Mouse (Mus musculus): ENCODE measurements at regions not wholly inside any gene's neighbourhood (a gene's known extent, or its start where the extent isn't known, plus 50 kb on each side); places are given as distances from the start of the nearest gene placed in this dataset.

DNA sequence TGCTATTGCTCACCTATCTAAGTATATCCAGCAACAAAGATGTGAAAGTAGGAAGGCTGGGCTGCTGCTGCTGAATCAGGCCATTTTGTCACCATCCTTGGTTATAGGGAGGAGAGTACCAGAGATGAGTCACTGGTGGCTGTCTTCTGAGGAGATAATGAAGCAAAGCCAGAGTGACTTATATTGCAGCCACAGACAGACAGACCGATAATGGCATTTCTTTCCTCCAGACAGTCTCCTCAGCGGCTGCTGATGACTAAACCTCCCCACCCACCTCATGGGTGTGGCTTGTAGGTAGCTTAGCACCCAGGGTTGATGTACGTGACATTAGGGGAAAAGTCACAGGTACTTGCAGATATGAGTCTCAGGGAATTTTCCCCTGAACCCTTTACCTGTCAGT lies 136.1 kb upstream of the Jun start:
- DNase-seq: no peak

DNA sequence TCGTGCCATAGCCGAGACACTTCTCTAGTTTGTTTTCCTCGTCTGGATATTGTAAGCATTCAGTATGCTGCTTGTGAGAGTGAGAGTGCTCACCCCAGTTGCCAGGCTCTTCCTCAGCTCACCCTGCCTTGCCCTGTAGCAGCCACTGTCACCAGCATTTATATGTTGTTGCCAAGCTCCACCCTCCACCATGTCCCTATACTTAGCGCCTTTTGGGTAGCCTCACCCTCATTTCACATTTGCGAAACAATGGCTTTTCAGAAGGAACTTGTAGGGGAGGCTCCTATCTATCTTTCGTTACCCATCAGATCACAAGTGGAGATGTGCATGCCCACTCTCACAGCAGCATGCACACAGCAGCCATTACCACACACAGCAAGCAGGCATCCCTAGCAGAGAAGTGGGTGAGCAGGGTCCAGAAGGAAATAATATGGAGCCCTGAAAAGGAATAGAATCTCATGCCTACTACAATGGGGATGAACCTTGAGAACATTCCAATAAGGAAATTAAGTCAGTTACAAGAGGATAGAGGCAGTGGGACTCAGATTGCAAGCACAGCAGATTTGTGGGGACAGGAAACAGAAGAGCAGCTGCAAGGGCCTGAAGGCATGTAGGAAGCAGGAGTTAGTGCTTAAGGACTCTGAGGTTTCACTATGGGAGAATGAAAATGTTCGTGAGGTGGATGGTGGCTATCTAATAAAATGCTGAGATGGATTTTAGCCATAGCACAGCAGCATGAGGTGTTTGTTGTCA lies 139.8 kb upstream of the Jun start:
- no peak for DNase-seq

DNA sequence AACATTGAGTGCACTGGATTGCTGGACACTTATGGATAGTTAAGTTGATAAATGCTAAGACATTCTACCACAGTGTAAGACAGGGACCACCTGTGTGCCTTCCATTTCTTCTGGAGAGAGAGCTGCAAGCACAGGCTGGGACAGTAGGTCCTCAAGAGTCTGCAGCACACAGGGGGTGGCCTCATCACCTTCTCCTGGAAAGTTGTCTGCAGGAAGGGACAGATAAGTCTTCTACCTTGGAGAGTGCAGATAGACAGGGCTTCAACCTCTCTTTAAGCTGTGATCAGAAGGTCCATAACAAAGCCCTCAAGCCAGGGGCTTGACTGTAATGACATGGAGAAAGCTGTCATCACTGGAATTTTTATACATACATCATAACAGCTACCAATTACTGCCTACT lies 140.5 kb upstream of the Jun start:
- DNase-seq: no peak

DNA sequence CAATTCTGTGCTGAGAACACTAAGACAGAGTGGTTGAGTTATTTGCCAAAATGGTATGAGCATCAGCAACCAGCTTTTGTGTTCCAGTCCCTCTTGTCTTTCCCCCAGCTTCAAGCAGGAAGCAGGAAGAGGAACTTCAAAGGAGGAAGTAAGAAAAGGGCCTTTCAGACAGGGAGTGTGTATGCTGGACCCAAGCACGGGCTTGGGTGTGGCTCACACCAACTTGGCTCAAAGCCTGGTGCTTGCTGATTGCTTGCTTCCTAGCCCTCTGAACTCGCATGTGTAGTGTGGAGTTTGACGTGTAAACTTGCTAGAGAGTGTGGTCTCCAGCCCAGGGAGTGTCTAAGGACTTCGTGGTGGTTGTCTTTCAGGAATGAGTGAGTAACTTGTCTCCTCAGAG lies 141.0 kb upstream of the Jun start:
- DNase-seq: no peak

DNA sequence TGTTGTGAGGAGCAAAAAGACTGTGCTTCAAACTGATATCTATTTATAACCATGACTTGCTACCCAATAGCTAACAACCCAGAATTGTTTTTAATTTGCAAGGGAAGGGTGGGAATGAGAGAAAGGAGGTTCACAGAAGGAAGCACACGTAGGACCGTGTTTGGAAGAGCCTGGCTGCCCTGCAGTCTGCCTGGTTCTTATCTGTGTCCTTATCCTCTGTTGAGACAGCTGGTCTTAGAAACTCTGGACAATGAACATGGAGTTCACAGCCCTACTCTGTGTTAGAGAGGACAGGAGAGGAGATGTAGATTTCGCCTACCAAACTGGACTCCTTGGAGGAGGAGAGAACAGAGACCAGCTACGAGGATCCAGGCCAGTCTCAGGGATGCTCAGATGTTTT lies 141.5 kb upstream of the Jun start:
- DNase-seq: no peak

DNA sequence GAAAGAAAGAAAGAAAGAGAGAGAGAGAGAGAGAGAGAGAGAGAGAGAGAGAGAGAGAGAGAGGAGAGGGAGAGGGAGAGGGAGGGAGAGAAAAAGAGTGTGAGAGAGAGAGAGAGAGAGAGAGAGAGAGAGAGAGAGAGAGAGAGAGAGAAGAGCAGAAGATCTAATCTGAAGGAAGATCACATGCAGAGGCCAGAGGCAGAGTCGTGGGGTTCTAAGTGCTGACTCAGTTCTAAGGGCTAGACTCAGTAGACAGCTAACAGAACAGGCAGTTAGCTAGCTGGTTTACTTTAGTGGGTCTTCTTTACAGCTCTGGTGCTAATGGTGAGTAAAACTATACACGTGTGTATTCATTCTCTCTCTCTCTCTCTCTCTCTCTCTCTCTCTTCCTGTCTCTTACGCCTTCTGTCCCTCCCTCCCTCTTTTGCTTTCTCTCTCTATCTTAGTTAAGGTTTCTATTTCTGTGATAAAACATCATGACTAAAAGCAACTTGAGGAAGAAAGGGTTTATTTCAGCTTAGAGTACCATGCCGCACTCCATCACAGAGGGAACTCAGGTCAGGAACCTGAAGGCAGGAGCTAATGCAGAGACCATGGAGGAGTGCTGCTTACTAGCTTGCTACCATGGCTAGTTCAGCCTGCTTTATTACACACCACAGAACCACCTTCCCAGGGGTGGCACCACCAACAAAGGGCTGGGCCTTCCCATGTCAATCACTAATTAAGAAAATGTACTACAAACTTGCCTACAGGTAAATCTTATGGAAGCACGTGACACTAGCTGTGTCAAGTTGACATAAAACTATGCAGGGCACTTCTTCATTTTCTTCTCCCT lies 142.8 kb upstream of the Jun start:
- DNase-seq: no peak

DNA sequence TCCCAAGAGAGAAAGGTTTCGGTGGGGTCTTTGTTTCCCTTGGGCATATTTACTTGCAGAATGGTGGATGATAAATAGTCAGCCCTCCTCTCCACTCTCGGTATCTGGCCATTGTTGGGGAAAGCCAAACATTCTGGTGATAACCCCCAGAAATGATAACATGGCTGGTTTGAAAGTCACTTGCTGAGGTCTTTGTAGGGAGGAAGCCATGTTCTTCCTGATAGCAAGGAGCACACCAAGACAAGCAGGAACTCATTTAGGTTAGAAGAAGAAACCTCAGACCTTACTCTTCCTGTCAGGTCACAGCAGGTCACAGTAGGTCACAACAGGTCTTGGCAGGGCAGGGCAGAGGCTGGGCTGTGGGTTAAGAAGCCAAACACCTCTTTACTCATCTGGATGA lies 144.1 kb upstream of the Jun start:
- DNase-seq: no peak

DNA sequence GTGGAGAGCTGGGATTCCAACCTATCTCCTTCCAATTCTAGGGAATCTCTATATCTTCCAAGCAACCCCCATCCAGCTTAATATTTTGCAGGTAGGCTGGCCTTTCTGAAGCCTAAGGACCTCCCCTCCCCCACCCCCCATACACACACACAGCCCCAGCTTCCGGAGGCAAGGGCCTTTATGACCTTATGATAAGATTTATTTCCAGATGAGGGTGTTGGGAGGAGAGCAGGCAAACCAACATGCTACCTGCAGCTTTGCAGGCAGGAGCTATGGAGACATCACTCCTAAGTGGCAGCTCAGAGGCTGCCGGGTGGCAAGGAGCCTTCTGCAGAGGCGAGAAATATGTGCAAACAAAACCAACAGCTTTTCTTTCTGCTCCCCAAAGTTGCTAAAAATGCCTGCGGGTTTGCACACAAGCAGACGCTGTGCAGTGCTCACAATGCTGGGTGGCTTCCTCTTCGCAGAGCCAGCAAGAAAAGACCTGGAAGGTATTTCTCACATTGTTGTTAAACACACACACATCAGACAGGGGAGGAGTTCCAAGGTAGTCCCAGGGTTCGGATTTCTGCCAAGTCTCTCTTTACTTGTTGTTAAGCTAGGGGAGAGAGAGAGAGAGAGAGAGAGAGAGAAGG lies 145.2 kb upstream of the Jun start:
- DNase-seq: peak; percentile 15

DNA sequence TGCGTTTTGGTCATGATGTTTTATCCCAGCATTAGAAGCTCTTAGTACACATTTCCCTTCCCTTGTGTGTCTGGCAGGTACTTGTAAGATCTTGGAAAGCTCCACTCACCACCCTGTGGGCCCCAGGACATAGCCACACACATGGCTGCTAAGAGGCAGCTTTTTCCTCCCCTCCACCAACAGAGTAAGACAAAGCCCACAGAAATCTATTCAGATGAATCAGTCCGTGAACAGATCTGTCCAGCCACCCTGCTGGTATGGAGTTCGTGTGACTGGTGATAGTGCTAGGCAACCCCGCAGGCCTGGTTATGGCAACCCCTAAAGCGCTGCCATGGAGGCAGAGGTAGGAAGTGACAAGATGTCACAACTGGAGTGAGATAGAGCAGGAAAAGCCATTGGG lies 147.4 kb upstream of the Jun start:
- DNase-seq: no peak

DNA sequence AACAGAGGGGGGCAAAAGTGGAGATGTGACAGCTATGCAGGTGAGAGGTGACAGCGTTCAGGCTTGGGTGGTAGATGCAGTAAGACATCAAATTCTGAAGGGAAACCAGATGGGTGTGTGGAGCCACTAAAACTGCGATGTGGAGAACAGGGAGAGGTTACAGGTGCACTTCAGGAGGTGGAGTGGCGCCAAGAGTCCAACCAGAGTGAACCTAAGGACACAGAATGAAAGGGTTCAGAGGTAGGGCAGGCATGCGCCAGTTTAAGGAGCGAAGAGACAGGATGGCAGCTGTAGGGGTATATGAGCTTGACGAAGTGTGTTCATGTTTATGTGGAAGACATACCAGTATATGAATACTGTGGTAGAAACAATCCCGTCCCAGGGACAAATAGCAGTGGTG lies 148.1 kb upstream of the Jun start:
- DNase-seq: no peak

DNA sequence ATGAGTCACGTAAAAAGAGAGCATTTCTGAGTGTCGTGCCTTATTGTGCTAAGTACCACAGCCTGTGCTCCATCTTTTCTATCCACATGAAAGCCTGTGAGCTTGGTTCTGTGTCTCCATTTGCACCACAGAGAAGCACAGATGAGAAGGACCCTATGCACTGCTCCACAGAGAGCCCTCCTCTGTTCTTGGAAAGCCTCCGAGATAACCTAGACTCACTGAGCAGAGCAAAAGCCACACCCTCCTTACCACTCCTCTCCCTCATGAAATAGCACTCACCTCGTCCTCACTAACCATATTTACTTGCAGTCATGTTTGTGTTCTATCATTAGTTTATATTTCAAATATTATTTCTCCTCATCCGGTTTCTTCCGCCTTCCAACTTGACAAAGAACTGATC lies 150.5 kb upstream of the Jun start:
- no peak for DNase-seq

DNA sequence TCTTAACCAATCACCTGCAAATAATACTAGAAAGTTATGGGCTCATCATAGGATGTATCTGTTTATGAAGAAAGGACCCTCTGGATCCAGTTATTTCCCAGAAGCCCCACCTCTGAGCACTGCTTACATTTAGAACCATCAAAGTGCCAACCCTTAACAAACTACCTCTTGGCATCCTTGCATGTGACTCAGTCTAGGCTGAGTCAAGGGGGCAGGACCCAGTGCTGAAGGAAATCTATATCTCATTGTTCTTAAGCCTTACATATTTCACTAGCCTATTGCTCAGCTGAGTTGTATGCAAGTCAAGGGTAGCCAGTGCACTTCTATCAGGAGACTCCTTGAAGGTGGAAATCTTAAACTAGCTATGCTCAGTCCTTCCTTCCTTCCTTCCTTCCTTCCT lies 151.6 kb upstream of the Jun start:
- no peak for DNase-seq

DNA sequence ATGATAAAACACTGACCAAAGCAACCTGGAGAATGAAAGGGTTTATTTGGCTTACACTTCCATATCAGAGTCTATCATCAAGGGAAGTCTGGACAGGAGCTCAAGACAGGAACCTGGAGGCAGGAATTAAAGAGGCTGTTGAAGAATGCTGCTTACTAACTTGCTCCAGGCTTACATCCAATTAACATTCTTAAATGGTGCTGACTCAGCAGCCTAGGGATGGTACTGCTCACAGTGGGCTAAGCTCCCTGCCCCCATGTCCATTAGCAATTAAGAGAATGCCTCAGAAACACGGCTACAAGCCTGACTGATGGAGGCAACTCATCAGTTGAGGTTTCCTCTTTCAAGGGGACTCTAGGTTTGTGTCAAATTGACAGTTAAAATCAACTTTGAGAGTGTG lies 153.3 kb upstream of the Jun start:
- no peak for DNase-seq

DNA sequence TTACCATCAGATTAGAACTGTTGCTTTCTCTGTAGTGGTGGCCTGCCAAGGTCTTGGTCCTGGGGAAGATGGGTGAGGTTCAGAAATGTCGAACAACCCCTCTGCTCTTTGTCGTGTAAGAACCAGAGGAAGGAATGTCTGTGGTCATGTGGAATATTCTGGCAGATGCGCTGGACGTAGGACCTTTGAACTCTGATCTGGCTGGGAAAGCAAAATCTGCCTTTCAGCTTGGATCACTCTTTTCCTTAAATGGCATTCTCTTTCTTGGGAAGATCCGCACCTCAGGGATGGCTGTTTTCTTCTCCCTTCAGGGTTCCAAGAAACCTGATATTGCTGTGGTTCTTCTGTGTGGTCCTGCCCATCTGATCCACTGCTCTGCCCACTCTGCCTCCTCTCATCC lies 155.8 kb upstream of the Jun start:
- DNase-seq: no peak

DNA sequence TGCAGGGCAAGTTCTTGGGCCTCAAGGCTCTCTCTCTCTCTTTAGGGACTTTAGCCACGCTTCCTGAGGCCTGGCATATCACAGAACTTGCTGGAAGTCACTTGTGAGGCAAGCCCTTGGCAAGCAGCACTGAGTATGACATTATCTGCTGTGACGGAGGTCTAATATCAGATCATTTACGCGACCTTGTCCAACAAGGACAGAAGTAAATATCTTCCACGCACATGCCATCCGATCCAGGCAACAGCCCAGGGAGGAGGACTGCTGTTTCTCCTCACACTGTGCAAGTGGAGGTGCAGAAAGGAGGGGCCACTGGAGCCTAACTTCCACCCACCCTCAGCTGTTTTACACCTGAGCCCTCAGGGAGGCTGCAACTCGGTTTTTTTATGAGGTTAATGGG lies 156.8 kb upstream of the Jun start:
- DNase-seq: no peak

DNA sequence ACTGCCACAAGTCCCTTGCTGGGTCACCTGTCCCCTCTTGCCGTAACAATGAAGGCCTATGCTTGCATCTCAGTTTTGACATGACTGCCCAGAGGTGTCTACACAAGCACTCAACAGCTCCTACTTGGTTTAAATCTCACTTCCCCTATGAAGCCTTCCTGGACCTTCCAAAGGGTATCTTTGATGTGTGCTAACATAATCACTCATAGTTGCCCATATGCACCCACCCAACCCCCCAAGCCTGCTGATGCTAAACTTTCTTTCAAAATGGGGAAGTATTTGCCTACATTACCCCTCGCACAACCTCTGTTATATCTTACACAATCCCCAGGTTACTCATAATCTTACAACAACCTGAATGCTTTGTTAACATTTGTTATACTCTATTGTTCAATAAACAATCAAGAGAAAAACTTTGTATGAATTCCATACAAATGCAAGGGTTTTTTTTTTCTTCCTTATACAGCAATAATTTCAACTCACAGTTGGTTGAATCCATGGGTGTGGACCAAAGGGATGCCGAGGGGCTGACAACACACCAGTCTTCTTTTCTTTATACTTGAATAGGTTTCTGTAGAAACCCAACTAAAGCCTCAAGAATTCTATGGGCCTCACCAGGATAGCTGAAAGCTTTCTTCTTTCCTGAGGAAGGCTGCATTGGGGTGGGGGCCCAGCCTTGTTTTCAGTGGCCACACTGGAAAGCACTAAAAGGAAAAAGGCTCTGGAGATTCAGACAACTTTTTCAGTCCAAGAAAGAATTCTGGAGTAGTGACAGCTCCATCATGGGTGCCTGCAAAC lies 157.5 kb upstream of the Jun start:
- no peak for DNase-seq

DNA sequence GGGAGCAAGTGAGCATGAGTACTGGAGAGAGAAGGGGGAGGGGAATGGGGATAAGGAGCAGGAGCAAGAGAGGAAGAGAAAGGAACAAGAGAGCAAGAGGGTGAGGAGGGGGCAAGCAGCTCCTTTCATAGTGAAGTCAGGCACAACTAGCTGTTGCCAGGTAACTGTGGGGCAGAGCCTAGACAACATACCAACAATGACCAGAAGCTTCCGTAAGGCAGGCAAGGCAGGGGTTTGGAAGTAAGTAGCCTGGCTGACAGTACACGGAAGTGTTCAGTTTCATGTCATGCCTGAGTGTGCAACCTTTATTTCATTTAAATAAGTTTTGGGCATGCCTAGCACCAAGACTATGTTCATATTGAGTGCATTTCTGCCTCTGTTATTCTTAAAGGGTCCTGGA lies 160.5 kb upstream of the Jun start:
- DNase-seq: no peak

DNA sequence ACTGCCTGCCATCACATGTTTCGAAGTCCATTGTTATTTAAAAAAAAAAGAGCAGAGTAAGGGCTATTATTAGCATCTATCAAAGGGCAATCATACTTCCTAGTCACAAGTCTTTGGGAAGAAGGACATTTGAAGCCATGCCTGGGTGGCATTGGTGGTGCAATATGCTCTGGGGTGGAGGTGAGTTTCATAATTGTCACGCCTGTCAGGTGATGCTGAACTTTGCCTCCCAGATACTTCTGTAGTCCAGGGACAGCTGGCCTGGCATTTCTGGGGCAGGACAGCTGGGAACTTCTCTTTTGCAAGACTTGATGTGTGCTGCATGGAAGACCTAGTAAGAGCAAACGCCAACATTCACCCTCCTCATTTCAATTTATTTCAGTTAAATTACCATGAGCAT lies 161.0 kb upstream of the Jun start:
- DNase-seq: no peak

DNA sequence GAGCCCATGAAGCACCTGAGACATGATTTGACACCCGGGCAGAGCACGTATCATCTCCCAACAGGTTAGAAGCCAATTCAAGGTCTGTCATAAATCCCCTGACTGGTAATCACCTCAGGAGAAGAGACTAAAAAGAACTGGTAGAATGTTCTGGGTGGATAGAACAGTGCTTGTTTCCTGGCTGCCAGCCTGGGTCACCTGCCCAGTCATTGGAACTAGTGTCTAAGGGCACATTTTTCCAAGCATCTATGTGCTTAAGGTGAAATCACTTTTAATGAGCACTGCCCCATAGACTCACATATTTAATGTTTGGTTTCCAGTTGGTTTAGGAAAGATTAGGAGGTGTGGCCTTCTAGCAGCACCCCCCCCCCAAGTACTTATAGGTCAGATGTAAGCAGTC lies 162.0 kb upstream of the Jun start:
- no peak for DNase-seq

DNA sequence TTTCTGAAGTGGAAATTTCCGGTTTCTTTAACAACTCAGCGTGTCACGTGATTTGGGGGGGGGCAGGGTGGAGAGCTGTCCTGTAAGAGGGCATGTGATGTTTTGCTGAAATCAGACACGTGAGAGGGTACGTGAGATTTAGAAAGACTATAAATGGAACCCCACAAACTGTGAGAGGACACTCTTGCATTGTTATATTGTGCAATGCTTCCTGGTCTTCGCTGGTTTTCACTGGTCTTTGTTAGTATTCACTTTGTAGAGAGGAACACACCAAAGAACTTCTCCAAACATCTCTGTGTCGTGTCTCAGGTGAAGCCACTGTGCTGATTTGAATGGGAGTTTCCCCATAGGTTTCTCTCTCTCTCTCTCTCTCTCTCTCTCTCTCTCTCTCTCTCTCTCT lies 163.2 kb upstream of the Jun start:
- DNase-seq: peak; percentile 22

DNA sequence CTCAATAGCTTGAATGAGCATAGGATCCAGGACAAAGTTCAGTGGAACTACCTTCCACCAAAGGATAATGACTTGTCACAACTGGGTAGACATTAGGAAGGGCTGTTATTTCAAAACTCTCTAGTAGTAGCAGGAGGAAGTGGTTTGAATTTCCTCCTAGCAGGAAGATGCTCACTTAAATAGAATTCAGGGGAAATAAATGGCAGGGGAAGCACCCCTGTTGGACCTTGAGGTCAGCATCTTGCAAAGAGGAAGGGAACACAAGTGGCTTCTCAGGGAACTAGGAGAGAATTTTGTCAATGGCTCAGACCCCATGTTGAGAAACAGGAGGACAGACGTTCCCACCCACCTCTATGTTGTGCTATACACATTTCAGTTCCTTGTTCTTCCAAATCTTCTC lies 178.4 kb upstream of the Jun start:
- DNase-seq: no peak

DNA sequence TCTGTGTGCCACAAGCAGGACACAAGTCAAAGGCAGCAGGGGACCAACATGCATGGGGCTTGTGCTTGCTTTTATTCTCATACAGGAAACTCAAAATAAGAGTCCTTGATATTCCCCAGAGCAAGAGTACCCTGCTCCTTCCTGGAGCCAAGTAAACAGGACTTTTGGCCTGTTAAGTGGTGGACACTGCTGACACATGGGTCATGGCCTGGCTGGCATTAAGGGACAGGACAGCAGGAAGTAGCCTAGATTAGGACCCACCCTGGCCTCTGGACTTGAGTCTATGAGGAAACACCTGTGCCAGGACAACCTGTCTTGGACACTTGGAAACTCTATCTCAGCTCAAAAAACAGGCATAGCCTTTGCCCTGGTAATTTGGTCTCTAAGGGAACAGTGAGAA lies 181.0 kb upstream of the Jun start:
- no peak for DNase-seq

DNA sequence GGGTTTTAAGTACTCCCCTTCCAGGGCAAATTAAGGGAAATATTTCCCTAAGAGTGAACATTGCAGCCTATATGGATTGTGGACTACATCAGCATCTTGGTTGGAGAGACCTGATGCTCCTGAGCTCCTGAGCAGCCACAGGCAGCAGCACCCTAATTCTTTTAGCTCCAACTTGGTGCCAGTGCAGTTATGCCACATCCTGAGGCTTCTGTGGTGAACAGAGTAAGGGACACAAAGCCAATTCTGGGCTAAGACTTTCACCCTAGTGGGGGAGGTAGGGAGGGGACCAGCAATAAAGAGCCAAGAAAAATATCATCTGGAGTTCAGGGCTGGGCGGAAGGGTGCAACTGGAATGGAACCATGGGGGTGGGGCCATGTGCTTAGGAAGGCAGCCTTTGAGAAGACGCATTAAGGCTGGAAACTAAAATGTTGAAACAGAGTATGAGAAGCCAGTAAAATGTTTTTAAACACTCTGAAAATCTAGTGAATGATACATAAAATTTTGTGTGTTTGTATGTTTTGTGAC lies 182.1 kb upstream of the Jun start:
- no peak for DNase-seq

Measured in thymus, postnatal 4 days (tissue).